In genomic region chr10:79571314-79571713, GRCm38 (mm10) we compare ENCODE assay signal across 20 mouse cellular contexts. TPM values are rescaled to one million over a fixed set of nuclear protein-coding genes. Genes with fewer than 3 reads are reported as not detected.
"Had no signal": no experiment of that assay in that cellular context is flagged by ENCODE, and none has a peak within 500 bp of the region (broad histone marks: within the 10 kb centered on the region; RNA-seq: fewer than 3 reads in every experiment).

No protein-coding gene starts in this region.

- H3K27ac ChIP-seq: layer of hippocampus, adult 2 months; limb, embryonic 13.5 days; liver, embryonic 13.5 days; neural tube, embryonic 15.5 days had no signal

- H3K4me3 ChIP-seq: layer of hippocampus, adult 2 months; limb, embryonic 13.5 days; liver, embryonic 13.5 days; myocyte; neural tube, embryonic 15.5 days had no signal

- H3K4me2 ChIP-seq: limb, embryonic 13.5 days; liver, embryonic 13.5 days; neural tube, embryonic 15.5 days had no signal

- H3K9ac ChIP-seq: limb, embryonic 13.5 days; liver, embryonic 13.5 days; neural tube, embryonic 15.5 days had no signal

- H3K4me1 ChIP-seq: limb, embryonic 13.5 days; liver, embryonic 13.5 days; neural tube, embryonic 15.5 days had no signal

- H3K27me3 ChIP-seq: limb, embryonic 13.5 days; liver, embryonic 13.5 days; neural tube, embryonic 15.5 days had no signal

- DNase-seq: kidney, adult 11 months; kidney, adult 9 months; kidney, postnatal 10 days; kidney, postnatal 4 days; liver, embryonic 13.5 days; lung, adult 18-20 months; midbrain, embryonic 14.5 days; right cerebral cortex, adult 18-20 months; right cerebral cortex, postnatal 4 days; spleen, adult 18-20 months; thymus, postnatal 4 days had no signal

- H3K9me3 ChIP-seq: limb, embryonic 13.5 days; liver, embryonic 13.5 days; neural tube, embryonic 15.5 days had no signal

- H3K36me3 ChIP-seq: limb, embryonic 13.5 days; liver, embryonic 13.5 days; neural tube, embryonic 15.5 days had no signal

RNA-seq across cellular contexts. Expression of gene Theg, which starts 15.8 kb away (rescaled TPM):
- total RNA-seq: layer of hippocampus, postnatal 10 days; megakaryocyte-erythroid progenitor cell, adult 5-6 weeks had no signal
- polyA plus RNA-seq: limb, embryonic 13.5 days; liver, embryonic 13.5 days; lung, embryonic 16.5 days; midbrain, embryonic 14.5 days; myocyte; neural tube, embryonic 11.5 days; stomach, embryonic 14.5 days had no signal

RNA-seq across cellular contexts. Expression of gene C2cd4c, which starts 42.5 kb away (rescaled TPM):
- total RNA-seq: megakaryocyte-erythroid progenitor cell, adult 5-6 weeks had no signal
- polyA plus RNA-seq: liver, embryonic 13.5 days; lung, embryonic 16.5 days had no signal
